Mouse (Mus musculus): ENCODE data around the gene Gm4846. TPM values are rescaled to one million over a fixed set of nuclear protein-coding genes. Genes with fewer than 3 reads are reported as not detected.
"Not testable (repeated sequence)": the region's sequence is repeated elsewhere in the genome, so short reads cannot be mapped to it uniquely, and the experiment has no call there.

The Gm4846 gene
- total RNA-seq (2015; ENCODE audit: low replicate concordance) (not detected in 2 replicates), total RNA-seq (2017; ENCODE audit: low replicate concordance) (not detected in 2 replicates)

GRCm38 (mm10) chr1:166497488-166497887, at the start of gene Gm4846:
Gene Gm4846 (minus strand): TSS chr1:166497588.
- ATAC-seq (replicated peaks; ENCODE audit: low FRiP score, poor library complexity, severe bottlenecking), result not testable (repeated sequence)

GRCm38 (mm10) chr1:166531521-166531920, 34.1 kb upstream of the Gm4846 start:
- ATAC-seq (replicated peaks; ENCODE audit: low FRiP score, poor library complexity, severe bottlenecking), result not testable (repeated sequence)

GRCm38 (mm10) chr1:166524709-166525108, 27.3 kb upstream of the Gm4846 start:
- not testable (repeated sequence) for ATAC-seq (replicated peaks; ENCODE audit: low FRiP score, poor library complexity, severe bottlenecking)

GRCm38 (mm10) chr1:166519626-166520025, 22.2 kb upstream of the Gm4846 start:
- ATAC-seq (replicated peaks; ENCODE audit: low FRiP score, poor library complexity, severe bottlenecking), result not testable (repeated sequence)

GRCm38 (mm10) chr1:166516556-166516955, 19.2 kb upstream of the Gm4846 start:
- ATAC-seq (replicated peaks; ENCODE audit: low FRiP score, poor library complexity, severe bottlenecking), result no peak

- ATAC-seq (replicated peaks; ENCODE audit: low FRiP score, poor library complexity, severe bottlenecking), result not testable (repeated sequence)
These were observed 6.8 kb upstream of the Gm4846 start for GRCm38 (mm10) chr1:166504206-166504605.

- no peak for ATAC-seq (replicated peaks; ENCODE audit: low FRiP score, poor library complexity, severe bottlenecking)
These were observed 17.9 kb downstream of the Gm4846 start for GRCm38 (mm10) chr1:166479503-166479902.

GRCm38 (mm10) chr1:166467172-166467571, 30.2 kb downstream of the Gm4846 start:
- ATAC-seq (replicated peaks; ENCODE audit: low FRiP score, poor library complexity, severe bottlenecking), result no peak

- ATAC-seq (replicated peaks; ENCODE audit: low FRiP score, poor library complexity, severe bottlenecking), result no peak
These were observed 34.8 kb downstream of the Gm4846 start for GRCm38 (mm10) chr1:166462544-166462943.

- no peak for ATAC-seq (replicated peaks; ENCODE audit: low FRiP score, poor library complexity, severe bottlenecking)
These were observed 55.4 kb downstream of the Gm4846 start for GRCm38 (mm10) chr1:166441992-166442391.

GRCm38 (mm10) chr1:166439426-166439825, 58.0 kb downstream of the Gm4846 start:
- ATAC-seq (replicated peaks; ENCODE audit: low FRiP score, poor library complexity, severe bottlenecking), result no peak

Other genes with a start within 250 kb of the Gm4846 start
- gene Ildr2, start 243.4 kb downstream of the Gm4846 start, total RNA-seq (2015; ENCODE audit: low replicate concordance), result not detected in 2 replicates
- not detected in 2 replicates for gene Ildr2, start 243.4 kb downstream of the Gm4846 start, total RNA-seq (2017; ENCODE audit: low replicate concordance)
- gene Tada1, start 118.5 kb downstream of the Gm4846 start, total RNA-seq (2015; ENCODE audit: low replicate concordance), result 14.8 and 21.9 TPM in 2 replicates
- 6.0 and 6.6 TPM in 2 replicates for gene Tada1, start 118.5 kb downstream of the Gm4846 start, total RNA-seq (2017; ENCODE audit: low replicate concordance)
- 0.19 and 0.42 TPM in 2 replicates for gene Pogk, start 87.7 kb downstream of the Gm4846 start, total RNA-seq (2015; ENCODE audit: low replicate concordance)
- gene Pogk, start 87.7 kb downstream of the Gm4846 start, total RNA-seq (2017; ENCODE audit: low replicate concordance), result 0.42 and 0.60 TPM in 2 replicates
- gene Gm4847, start 150.1 kb upstream of the Gm4846 start, total RNA-seq (2015; ENCODE audit: low replicate concordance), result not detected in 2 replicates
- not detected in 2 replicates for gene Gm4847, start 150.1 kb upstream of the Gm4846 start, total RNA-seq (2017; ENCODE audit: low replicate concordance)
- gene Fmo9, start 184.3 kb upstream of the Gm4846 start, total RNA-seq (2015; ENCODE audit: low replicate concordance), result not detected in 2 replicates
- not detected in 2 replicates for gene Fmo9, start 184.3 kb upstream of the Gm4846 start, total RNA-seq (2017; ENCODE audit: low replicate concordance)